Mouse (Mus musculus): ENCODE results near the gene Cmip. TPM values are rescaled to one million over a fixed set of nuclear protein-coding genes. Genes with fewer than 3 reads are reported as not detected.
"Not testable (repeated sequence)": the region's sequence is repeated elsewhere in the genome, so short reads cannot be mapped to it uniquely, and the experiment has no call there.

Gene Cmip
- polyA plus RNA-seq, 1 experiment from 2014 or later: 11.5 TPM

- Histone ChIP-seq H3K9ac (no peak overlapping the region), H3K9me3 (replicated peaks) (no peaks in the 10 kb centered on the region), H3K4me1 (replicated peaks) (peaks cover 8% of the 10 kb centered on the region; the same call in 1 of the 2 replicates), H3K4me3 (replicated peaks) (no peak overlapping the region), H3K27ac (replicated peaks) (no peak overlapping the region), H3K27me3 (no peaks in the 10 kb centered on the region), H3K36me3 (replicated peaks) (peaks cover 86% of the 10 kb centered on the region), H3K4me2 (no peak overlapping the region)
- no peak for ATAC-seq (ENCODE audit: insufficient read depth)
- WGBS (ENCODE audit: insufficient replicate concordance): 82% methylated on average over 6 of the region's 6 CpGs
Measured at GRCm38 (mm10) chr8:117422343-117422742, 165.5 kb downstream of the Cmip start.

GRCm38 (mm10) chr8:117423029-117423428 is 166.2 kb downstream of the Cmip start:
- H3K27me3 ChIP-seq: no peaks in the 10 kb centered on the region
- peaks cover 84% of the 10 kb centered on the region for H3K36me3 ChIP-seq (replicated peaks)
- no peaks in the 10 kb centered on the region for H3K9me3 ChIP-seq (replicated peaks)
- ATAC-seq (ENCODE audit: insufficient read depth): no peak
- 81% methylated on average over 4 of the region's 4 CpGs for WGBS (ENCODE audit: insufficient replicate concordance)
- H3K4me3 ChIP-seq (replicated peaks): no peak overlapping the region
- no peak overlapping the region for H3K9ac ChIP-seq
- peaks cover 8% of the 10 kb centered on the region; the same call in 1 of the 2 replicates for H3K4me1 ChIP-seq (replicated peaks)
- H3K27ac ChIP-seq (replicated peaks): no peak overlapping the region
- no peak overlapping the region for H3K4me2 ChIP-seq

GRCm38 (mm10) chr8:117427816-117428215 is 171.0 kb downstream of the Cmip start:
- H3K4me2 ChIP-seq; H3K9me3 ChIP-seq (replicated peaks); ATAC-seq (ENCODE audit: insufficient read depth); H3K27me3 ChIP-seq; H3K4me1 ChIP-seq (replicated peaks); H3K4me3 ChIP-seq (replicated peaks); H3K27ac ChIP-seq (replicated peaks); H3K9ac ChIP-seq: not testable (repeated sequence)
- H3K36me3 ChIP-seq (replicated peaks): peaks cover 86% of the 10 kb centered on the region
- 89% methylated on average over 8 of the region's 8 CpGs for WGBS (ENCODE audit: insufficient replicate concordance)

GRCm38 (mm10) chr8:117428524-117429162 is 171.8 kb downstream of the Cmip start:
- WGBS (ENCODE audit: insufficient replicate concordance): 81% methylated on average over 21 of the region's 21 CpGs
- no peak for ATAC-seq (ENCODE audit: insufficient read depth)
- no peaks in the 10 kb centered on the region for H3K4me1 ChIP-seq (replicated peaks)

GRCm38 (mm10) chr8:117430624-117431023 is 173.8 kb downstream of the Cmip start:
- H3K27me3 ChIP-seq: no peaks in the 10 kb centered on the region
- WGBS (ENCODE audit: insufficient replicate concordance): 78% methylated on average over 4 of the region's 4 CpGs
- H3K9ac ChIP-seq: no peak overlapping the region
- H3K4me1 ChIP-seq (replicated peaks): no peaks in the 10 kb centered on the region
- H3K36me3 ChIP-seq (replicated peaks): peaks cover 84% of the 10 kb centered on the region
- ATAC-seq (ENCODE audit: insufficient read depth): no peak
- no peak overlapping the region for H3K27ac ChIP-seq (replicated peaks)
- no peak overlapping the region for H3K4me3 ChIP-seq (replicated peaks)
- H3K9me3 ChIP-seq (replicated peaks): no peaks in the 10 kb centered on the region
- no peak overlapping the region for H3K4me2 ChIP-seq

More at GRCm38 (mm10) chr8:117428524-117429162, 171.8 kb downstream of the Cmip start:
- Histone ChIP-seq H3K4me3 (replicated peaks) (no peak overlapping the region), H3K36me3 (replicated peaks) (peaks cover 85% of the 10 kb centered on the region), H3K9me3 (replicated peaks) (no peaks in the 10 kb centered on the region), H3K4me2 (no peak overlapping the region), H3K9ac (no peak overlapping the region), H3K27me3 (no peaks in the 10 kb centered on the region), H3K27ac (replicated peaks) (no peak overlapping the region)

- H3K4me2 ChIP-seq: no peak overlapping the region
- no peak overlapping the region for H3K4me3 ChIP-seq (replicated peaks)
- H3K36me3 ChIP-seq (replicated peaks): peaks cover 84% of the 10 kb centered on the region
- 85% methylated on average over 3 of the region's 3 CpGs for WGBS (ENCODE audit: insufficient replicate concordance)
- H3K4me1 ChIP-seq (replicated peaks): no peaks in the 10 kb centered on the region
- H3K9me3 ChIP-seq (replicated peaks): no peaks in the 10 kb centered on the region
- H3K27me3 ChIP-seq: no peaks in the 10 kb centered on the region
- H3K9ac ChIP-seq: no peak overlapping the region
- ATAC-seq (ENCODE audit: insufficient read depth): no peak
- H3K27ac ChIP-seq (replicated peaks): no peak overlapping the region
Measured at GRCm38 (mm10) chr8:117431554-117431953, 174.7 kb downstream of the Cmip start.

- Histone ChIP-seq H3K4me1 (replicated peaks) (no peaks in the 10 kb centered on the region), H3K9me3 (replicated peaks) (no peaks in the 10 kb centered on the region), H3K4me3 (replicated peaks) (no peak overlapping the region), H3K27ac (replicated peaks) (no peak overlapping the region), H3K4me2 (no peak overlapping the region), H3K36me3 (replicated peaks) (peaks cover 84% of the 10 kb centered on the region), H3K27me3 (no peaks in the 10 kb centered on the region), H3K9ac (no peak overlapping the region)
- 88% methylated on average over 8 of the region's 8 CpGs for WGBS (ENCODE audit: insufficient replicate concordance)
- no peak for ATAC-seq (ENCODE audit: insufficient read depth)
Measured at GRCm38 (mm10) chr8:117432111-117432510, 175.2 kb downstream of the Cmip start.

- Histone ChIP-seq H3K36me3 (replicated peaks) (peaks cover 88% of the 10 kb centered on the region), H3K4me1 (replicated peaks) (0 out of 2 replicates have a peak, but pooled peaks cover 2% of the 10 kb centered on the region), H3K27ac (replicated peaks) (no peak overlapping the region), H3K9ac (no peak overlapping the region), H3K27me3 (no peaks in the 10 kb centered on the region), H3K9me3 (replicated peaks) (no peaks in the 10 kb centered on the region), H3K4me2 (no peak overlapping the region), H3K4me3 (replicated peaks) (no peak overlapping the region)
- 86% methylated on average over 10 of the region's 10 CpGs for WGBS (ENCODE audit: insufficient replicate concordance)
- ATAC-seq (ENCODE audit: insufficient read depth): no peak
Measured at GRCm38 (mm10) chr8:117433968-117434367, 177.1 kb downstream of the Cmip start.

GRCm38 (mm10) chr8:117436786-117437185 is 179.9 kb downstream of the Cmip start:
- Histone ChIP-seq H3K36me3 (replicated peaks) (peaks cover 65% of the 10 kb centered on the region), H3K4me1 (replicated peaks) (0 out of 2 replicates have a peak, but pooled peaks cover 6% of the 10 kb centered on the region), H3K9me3 (replicated peaks) (no peaks in the 10 kb centered on the region), H3K9ac (no peak overlapping the region), H3K4me2 (no peak overlapping the region), H3K27ac (replicated peaks) (no peak overlapping the region), H3K4me3 (replicated peaks) (no peak overlapping the region), H3K27me3 (no peaks in the 10 kb centered on the region)
- ATAC-seq (ENCODE audit: insufficient read depth): no peak
- 86% methylated on average over 15 of the region's 15 CpGs for WGBS (ENCODE audit: insufficient replicate concordance)

GRCm38 (mm10) chr8:117437616-117438015 is 180.8 kb downstream of the Cmip start:
- 77% methylated on average over 5 of the region's 5 CpGs for WGBS (ENCODE audit: insufficient replicate concordance)
- H3K9me3 ChIP-seq (replicated peaks): no peaks in the 10 kb centered on the region
- no peaks in the 10 kb centered on the region for H3K27me3 ChIP-seq
- ATAC-seq (ENCODE audit: insufficient read depth): no peak
- H3K4me1 ChIP-seq (replicated peaks): 0 out of 2 replicates have a peak, but pooled peaks cover 6% of the 10 kb centered on the region
- peaks cover 63% of the 10 kb centered on the region for H3K36me3 ChIP-seq (replicated peaks)
- H3K4me2 ChIP-seq: no peak overlapping the region
- no peak overlapping the region for H3K9ac ChIP-seq
- H3K27ac ChIP-seq (replicated peaks): no peak overlapping the region
- H3K4me3 ChIP-seq (replicated peaks): no peak overlapping the region

GRCm38 (mm10) chr8:117440317-117440716 is 183.5 kb downstream of the Cmip start:
- H3K4me1 ChIP-seq (replicated peaks): peaks cover 10% of the 10 kb centered on the region; the same call in 1 of the 2 replicates
- H3K4me3 ChIP-seq (replicated peaks): no peak overlapping the region
- 75% methylated on average over 14 of the region's 14 CpGs for WGBS (ENCODE audit: insufficient replicate concordance)
- ATAC-seq (ENCODE audit: insufficient read depth): peak; percentile 48
- no peaks in the 10 kb centered on the region for H3K27me3 ChIP-seq
- peaks cover 64% of the 10 kb centered on the region for H3K36me3 ChIP-seq (replicated peaks)
- no peaks in the 10 kb centered on the region for H3K9me3 ChIP-seq (replicated peaks)
- H3K4me2 ChIP-seq: no peak overlapping the region
- H3K27ac ChIP-seq (replicated peaks): peak overlapping the region; percentile 19
- no peak overlapping the region for H3K9ac ChIP-seq

GRCm38 (mm10) chr8:117440759-117441158 is 183.9 kb downstream of the Cmip start:
- ATAC-seq (ENCODE audit: insufficient read depth): peak; percentile 74
- 68% methylated on average over 6 of the region's 6 CpGs for WGBS (ENCODE audit: insufficient replicate concordance)
- H3K9me3 ChIP-seq (replicated peaks): no peaks in the 10 kb centered on the region
- no peaks in the 10 kb centered on the region for H3K27me3 ChIP-seq
- no peak overlapping the region for H3K4me3 ChIP-seq (replicated peaks)
- H3K36me3 ChIP-seq (replicated peaks): peaks cover 64% of the 10 kb centered on the region
- H3K27ac ChIP-seq (replicated peaks): peak overlapping the region; percentile 33
- H3K4me1 ChIP-seq (replicated peaks): peaks cover 10% of the 10 kb centered on the region; the same call in 1 of the 2 replicates
- H3K4me2 ChIP-seq: no peak overlapping the region
- H3K9ac ChIP-seq: no peak overlapping the region
